Mouse (Mus musculus) small intestine, adult 2 months (tissue): Measurements from ENCODE around the gene Tmem47. TPM values are rescaled to one million over a fixed set of nuclear protein-coding genes. Genes with fewer than 3 reads are reported as not detected.

Source experiments
- H3K27ac ChIP-seq: fragments of 200-500 bp; 2 replicates; pipeline ENCODE4 v1.5.1; 2012; ENCODE audit warnings: low read depth, low read length, control low read depth, inconsistent platforms; ENCODE audit not compliant: insufficient read depth
- H3K27me3 ChIP-seq: fragments of 200-500 bp; 2 replicates; pipeline ENCODE4 v1.6.1; 2012; ENCODE audit warnings: mild to moderate bottlenecking, moderate library complexity, low read length, inconsistent platforms; ENCODE audit not compliant: control insufficient read depth, insufficient read depth
- H3K36me3 ChIP-seq: fragments of 200-500 bp; 2 replicates; pipeline ENCODE4 v1.6.1; 2012; ENCODE audit warnings: mild to moderate bottlenecking, low read length, control low read depth, inconsistent platforms; ENCODE audit not compliant: control insufficient read depth, insufficient read depth
- H3K4me1 ChIP-seq: fragments of 200-500 bp; 2 replicates; pipeline ENCODE4 v1.6.1; 2012; ENCODE audit warnings: low read length, inconsistent platforms, mixed read lengths; ENCODE audit not compliant: control insufficient read depth, insufficient read depth, insufficient read length
- H3K4me3 ChIP-seq: fragments of 200-500 bp; 2 replicates; pipeline ENCODE4 v1.5.1; 2012; ENCODE audit warnings: low read depth, mild to moderate bottlenecking, control low read depth, inconsistent platforms, low read length, moderate library complexity
- CTCF ChIP-seq: fragments of 200-500 bp; IDR thresholded peaks from 2 replicates; pipeline ENCODE4 v1.5.1; 2012; ENCODE audit warnings: low read depth, mild to moderate bottlenecking, control low read depth, inconsistent platforms, low read length, moderate library complexity, mixed read lengths; ENCODE audit not compliant: insufficient replicate concordance, insufficient read length; ENCODE audit errors: extremely low read depth
- POLR2A ChIP-seq: fragments of 200-500 bp; IDR thresholded peaks from 2 replicates; pipeline ENCODE4 v1.6.1; 2012; ENCODE audit warnings: low read depth, mild to moderate bottlenecking, control low read depth, inconsistent platforms, low read length, moderate library complexity
- WGBS: fragments of 180-500 bp; shearing (Covaris S2); methylation state at CpG from one replicate; pipeline ENCODE4 v1.1.7; 2018; 5-methylcytosine and 5-hydroxymethylcytosine counted together
- polyA plus RNA-seq: library from polyadenylated mRNA; depleted of rRNA; stranded (reverse); fragments of >200 nt; gene quantifications from 2 replicates; pipeline ENCODE4 v1.2.3, GENCODE M21; 2012; rRNA removed

Tmem47 gene
- 2.3 and 2.6 TPM in 2 replicates for polyA plus RNA-seq

DNA sequence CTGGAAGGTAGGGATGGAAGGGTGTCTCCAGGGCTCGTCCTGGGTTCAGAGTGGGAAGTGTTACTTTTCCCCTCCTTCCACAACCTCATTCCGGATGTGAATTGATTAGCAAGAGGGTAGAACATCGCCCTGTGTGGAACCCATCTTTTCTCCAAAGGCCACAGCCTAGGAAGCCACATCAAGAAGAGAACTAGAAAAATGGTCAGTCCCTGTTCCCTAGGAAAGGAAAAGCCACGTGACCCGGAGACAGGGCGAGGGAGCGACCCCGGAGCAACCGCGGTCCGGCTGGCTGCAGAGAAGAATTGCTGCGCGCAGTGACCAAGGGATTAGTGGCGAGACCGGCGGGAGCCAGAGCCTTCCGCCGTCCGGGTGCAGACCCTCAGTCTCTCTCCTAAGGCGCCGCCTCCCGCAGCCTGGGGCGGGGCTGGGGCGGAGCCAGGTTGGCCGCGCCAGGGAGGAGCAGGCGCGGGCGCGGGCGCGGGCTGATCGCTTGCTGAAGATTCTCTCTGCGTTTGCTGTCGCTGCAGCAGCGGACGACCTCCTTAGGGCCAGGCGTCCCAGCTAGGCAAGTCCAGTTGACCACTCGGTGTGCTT, at the start of gene Tmem47:
Gene Tmem47, plus strand, starts transcription at position 489 of the 594 bp plus-strand sequence.
- TF ChIP-seq POLR2A (no peak), CTCF (no peak)
- Histone ChIP-seq H3K27ac (0 out of 2 replicates have a peak within 1 kb of the TSS, but pooled peaks have one; percentile 41), H3K36me3 (no peaks in the 10 kb centered on the region), H3K4me3 (peak within 1 kb of the TSS; percentile 73), H3K27me3 (no peaks in the 10 kb centered on the region; the same call in 1 of the 2 replicates), H3K4me1 (no peaks in the 10 kb centered on the region)
- 7% methylated on average over 39 of the region's 39 CpGs for WGBS

DNA sequence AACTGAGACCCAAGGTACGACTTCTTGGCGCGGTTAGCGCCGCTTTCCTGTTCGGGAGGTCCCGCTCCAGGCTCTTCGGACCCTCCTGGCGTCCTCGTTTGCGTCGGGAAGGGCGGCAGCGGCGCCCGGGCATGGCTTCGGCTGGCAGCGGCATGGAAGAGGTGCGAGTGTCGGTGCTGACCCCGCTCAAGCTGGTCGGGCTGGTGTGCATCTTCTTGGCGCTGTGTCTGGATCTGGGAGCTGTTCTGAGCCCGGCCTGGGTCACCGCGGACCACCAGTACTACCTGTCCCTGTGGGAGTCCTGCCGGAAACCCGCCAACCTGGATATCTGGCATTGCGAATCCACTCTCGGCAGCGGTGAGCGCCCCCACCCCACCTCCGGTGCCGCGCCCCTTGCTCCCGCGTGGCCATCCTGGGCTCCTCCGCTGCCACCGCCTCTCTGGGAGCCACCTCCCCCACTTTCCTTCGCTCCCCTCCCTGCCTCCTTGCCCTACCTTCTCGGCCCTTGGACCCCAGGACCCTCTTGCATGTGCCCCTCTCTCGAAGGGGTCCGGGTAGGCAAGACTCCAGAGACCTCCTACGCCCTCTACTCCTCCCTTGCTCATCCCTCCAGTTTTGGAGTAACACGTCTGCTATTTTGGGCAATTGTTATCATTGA, 435 bp downstream of the Tmem47 start:
- Histone ChIP-seq H3K36me3 (no peaks in the 10 kb centered on the region), H3K4me3 (peak overlapping the region; percentile 73), H3K27ac (0 out of 2 replicates have a peak overlapping the region, but pooled peaks have one; percentile 41), H3K4me1 (no peaks in the 10 kb centered on the region), H3K27me3 (no peaks in the 10 kb centered on the region; the same call in 1 of the 2 replicates)
- TF ChIP-seq POLR2A (no peak), CTCF (no peak)
- 6% methylated on average over 45 of the region's 45 CpGs for WGBS

DNA sequence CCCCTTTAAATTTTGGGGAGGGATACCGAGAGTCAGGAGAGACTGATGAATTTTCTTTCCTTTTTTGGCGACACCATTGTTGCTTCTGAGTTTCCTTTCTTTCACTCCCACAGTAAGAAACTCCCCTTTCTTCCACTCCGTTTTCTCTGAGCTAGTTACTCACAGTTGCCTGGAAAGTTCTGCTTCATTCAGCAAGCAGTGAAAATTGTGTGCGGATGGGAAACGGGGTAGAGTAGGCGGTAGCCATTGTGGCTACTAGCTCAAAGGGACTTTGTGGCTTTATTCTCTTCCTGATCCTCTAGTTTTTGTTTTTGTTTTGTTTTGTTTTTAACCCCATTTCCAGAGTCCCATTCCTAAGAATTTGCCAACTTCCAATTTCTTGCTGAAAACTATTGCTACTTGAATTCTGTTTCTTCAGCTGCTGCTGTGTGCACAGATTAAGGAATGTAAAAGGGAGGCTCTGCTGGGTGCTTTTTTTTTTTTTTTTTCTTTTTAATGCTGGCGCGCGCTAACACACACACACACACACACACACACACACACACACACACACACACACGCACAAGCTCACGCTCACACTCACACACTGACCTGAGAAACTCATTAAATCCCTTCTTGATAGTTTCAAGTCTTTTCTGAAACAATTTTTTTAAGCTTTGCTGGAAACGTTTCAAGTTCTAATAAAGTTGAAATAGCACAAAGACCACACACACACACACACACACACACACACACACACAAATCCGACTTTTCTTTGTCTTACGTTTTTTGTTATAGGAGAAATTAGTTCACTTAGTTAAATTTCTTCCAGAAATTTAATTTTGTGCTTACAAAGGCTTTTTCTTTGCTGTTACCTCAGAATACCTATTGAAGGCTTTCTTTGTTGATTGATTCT, 1.5 kb downstream of the Tmem47 start:
- no peak overlapping the region for H3K27ac ChIP-seq

GRCm38 (mm10) chrX:81072651-81073050, 2.2 kb downstream of the Tmem47 start:
- H3K27me3 ChIP-seq, result no peaks in the 10 kb centered on the region; the same call in 1 of the 2 replicates
- TF ChIP-seq CTCF, result no peak
- no peak for TF ChIP-seq POLR2A
- H3K27ac ChIP-seq, result no peak overlapping the region
- no peaks in the 10 kb centered on the region for H3K36me3 ChIP-seq
- H3K4me1 ChIP-seq, result no peaks in the 10 kb centered on the region
- WGBS, result 26% methylated on average over 2 of the region's 2 CpGs
- no peak overlapping the region for H3K4me3 ChIP-seq

More for the DNA sequence above, 1.5 kb downstream of the Tmem47 start:
- Histone ChIP-seq H3K36me3 (no peaks in the 10 kb centered on the region), H3K27me3 (no peaks in the 10 kb centered on the region; the same call in 1 of the 2 replicates), H3K4me1 (no peaks in the 10 kb centered on the region), H3K4me3 (no peak overlapping the region)
- TF ChIP-seq CTCF (no peak), POLR2A (no peak)
- WGBS, result 5% methylated on average over 14 of the region's 14 CpGs

DNA sequence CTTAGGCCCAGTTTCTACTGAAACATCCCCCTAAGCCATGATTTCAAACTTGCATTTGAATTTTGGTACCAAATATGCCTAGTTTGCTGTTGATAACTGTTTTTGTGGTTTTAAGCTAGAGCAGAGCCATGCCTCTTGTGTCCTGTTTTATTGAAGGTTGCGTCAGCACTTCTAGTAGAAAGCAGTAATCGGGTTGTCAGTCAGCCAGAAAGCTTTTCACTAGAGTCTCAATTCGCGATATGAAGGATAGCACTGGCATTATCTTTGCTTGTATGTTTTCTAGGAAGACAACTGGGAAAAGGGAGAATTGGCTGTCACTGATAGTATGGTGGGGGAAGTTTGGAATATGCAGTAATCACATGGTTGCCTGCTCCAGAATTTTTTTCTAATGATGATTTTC, 3.3 kb downstream of the Tmem47 start:
- H3K4me3 ChIP-seq, result no peak overlapping the region
- H3K36me3 ChIP-seq, result no peaks in the 10 kb centered on the region
- whole genome bisulfite sequencing, result 59% methylated on average over 4 of the region's 4 CpGs
- no peak overlapping the region for H3K27ac ChIP-seq
- TF ChIP-seq CTCF (no peak), POLR2A (no peak)
- H3K27me3 ChIP-seq, result no peaks in the 10 kb centered on the region; the same call in 1 of the 2 replicates
- H3K4me1 ChIP-seq, result no peaks in the 10 kb centered on the region

- H3K36me3 ChIP-seq, result no peaks in the 10 kb centered on the region
- no peak overlapping the region for H3K27ac ChIP-seq
- no peaks in the 10 kb centered on the region for H3K4me1 ChIP-seq
- H3K27me3 ChIP-seq, result no peaks in the 10 kb centered on the region
- no peak overlapping the region for H3K4me3 ChIP-seq
- no peak for TF ChIP-seq CTCF
- no peak for TF ChIP-seq POLR2A
Measured at GRCm38 (mm10) chrX:81078522-81078921, 8.0 kb downstream of the Tmem47 start.
